Mouse (Mus musculus) WW6 (cell line): Measurements from ENCODE around the gene Derl3.

Experiments
- DNase-seq: peaks from one replicate; pipeline ENCODE4 v3.0.0-alpha.2; 2013; ENCODE audit warnings: low read depth, low spot score

The Derl3 gene

DNA sequence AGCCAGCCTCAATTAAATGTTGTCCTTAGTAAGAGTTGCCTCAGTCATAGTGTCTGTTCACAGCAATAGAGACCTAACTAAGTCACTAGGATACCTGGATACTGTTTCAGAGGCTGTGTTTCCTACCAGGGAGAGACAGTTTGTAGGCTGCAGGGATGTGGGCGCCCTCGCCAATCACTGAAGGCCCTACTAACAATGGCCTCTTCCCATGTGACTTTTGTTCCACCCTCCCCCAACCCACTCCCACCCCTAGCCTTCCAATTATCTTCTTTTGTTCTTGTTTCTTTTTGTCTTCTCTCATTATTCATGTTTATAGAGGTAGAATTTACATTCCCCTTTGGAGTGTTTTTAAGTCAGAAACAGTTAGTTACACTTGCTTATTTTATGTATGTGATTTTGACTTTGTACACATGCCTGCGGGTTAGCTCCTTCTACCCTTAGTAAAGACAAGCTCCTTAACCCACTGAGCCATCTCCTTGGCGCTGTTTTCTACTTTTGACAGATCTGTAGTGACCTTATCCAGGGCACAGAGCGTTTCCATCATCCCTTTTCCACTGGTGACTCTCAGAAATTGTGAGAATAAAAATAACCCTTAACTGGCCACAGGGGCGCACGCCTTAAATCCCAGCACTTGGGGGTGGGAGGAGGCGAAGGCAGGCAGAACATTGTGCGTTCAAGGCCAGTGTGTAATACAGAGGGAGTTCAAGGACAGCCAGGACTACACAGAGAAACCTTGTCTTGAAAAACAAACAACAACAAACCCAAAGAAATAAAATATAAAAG lies 48.0 kb downstream of the Derl3 start:
- no peak for DNase-seq

DNA sequence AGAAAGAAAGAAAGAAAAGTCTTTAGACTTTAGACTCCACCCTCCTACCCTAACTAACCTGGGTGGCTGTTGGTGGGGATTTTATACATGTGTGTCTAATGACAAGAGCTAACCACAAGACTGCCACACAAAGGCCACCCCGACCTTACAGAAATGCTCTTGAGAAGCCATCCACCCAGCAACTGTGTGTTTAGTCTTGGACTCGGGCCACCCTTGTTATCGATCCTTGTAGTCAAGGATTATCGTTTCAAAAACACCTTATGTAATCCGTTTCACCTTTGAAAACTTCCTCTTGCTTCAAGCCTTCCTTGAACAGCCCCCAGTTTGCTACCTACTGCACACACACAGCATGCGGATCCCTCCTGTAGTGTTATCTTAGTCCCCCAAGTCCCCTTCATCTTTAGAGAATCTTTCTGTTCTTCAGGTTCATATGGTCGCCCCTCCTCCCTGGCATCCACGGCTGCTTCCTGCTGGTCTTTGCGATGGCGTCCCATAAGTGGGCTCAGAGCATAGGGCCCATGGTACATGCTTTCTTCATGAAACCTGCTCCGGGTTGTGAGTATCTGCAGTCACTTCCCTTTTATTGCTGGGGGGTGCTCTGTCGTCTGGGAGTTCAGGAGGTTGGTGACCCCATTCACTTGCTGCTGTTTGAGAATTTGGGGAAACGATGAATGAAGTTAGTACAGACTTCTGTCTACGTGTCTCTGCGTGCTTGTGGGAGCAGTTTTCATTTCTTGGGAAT lies 49.7 kb downstream of the Derl3 start, which contains the start of gene Vpreb3:
Gene Vpreb3, plus strand, starts transcription at position 322 of the 742 bp plus-strand sequence.
- DNase-seq, result no peak

DNA sequence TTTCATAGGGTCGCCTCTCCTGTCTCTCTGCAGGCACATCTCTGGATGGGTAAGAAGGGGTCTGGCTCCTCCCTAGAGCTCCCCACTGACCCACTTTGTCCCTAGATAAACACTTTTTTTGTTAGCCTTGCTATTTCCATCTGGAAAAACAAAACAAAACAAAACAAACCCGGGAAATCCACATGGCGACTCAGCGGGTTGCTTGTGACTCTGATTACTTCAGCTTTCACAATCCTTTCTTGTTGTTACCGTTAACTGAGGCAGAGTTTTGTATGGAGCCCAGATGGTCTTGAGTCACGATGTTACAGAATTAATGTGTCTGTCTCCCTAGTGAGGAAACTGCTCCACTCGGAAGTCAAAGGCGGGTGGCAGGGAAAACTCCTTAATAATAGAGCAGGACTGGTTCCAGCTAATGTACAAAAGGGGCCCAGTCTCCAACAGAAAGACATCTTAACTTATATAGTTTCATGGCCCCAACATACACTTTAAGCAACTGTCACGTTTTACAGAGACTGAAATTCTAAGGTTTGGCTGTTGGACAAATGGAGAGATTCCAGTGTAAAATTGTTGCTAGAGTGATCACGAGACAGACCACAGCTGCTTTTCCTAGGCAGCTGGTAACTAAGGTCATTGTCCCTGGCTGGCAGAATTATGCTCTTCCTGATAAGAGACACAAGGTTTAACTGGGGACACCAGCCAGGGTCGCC lies 51.0 kb downstream of the Derl3 start:
- no peak for DNase-seq

DNA sequence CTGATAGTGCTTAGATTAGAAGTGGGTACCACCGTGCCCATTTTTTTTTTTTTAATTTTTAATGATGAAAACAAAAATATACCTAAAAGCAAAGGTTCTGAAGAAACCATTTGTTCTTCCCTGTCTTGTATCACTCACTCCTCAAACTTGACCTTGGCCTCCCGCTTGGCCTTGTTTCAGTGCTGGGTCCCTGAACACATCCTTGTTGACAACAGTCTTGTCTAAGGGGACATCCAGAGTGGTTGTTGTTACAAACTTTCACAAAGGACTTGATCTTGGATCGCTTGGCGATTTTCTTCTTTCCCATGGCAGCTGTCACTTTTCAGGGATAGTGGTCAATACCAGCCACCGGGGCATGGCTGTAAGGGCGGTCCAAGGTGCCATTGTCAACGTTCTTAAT lies 52.0 kb downstream of the Derl3 start:
- no peak for DNase-seq
